Mouse (Mus musculus) thymus, adult 18-20 months (tissue): ENCODE measurements around the gene Ninj2.

ENCODE experiments used
- DNase-seq, 2 experiments: peaks; one replicate each; pipeline ENCODE4 v3.0.0; 2022; ENCODE audit warnings: mixed read lengths in 2 of 2

Gene Ninj2

GRCm38 (mm10) chr6:120145439-120145838 is 52.3 kb downstream of the Ninj2 start:
- no peak for DNase-seq

DNA sequence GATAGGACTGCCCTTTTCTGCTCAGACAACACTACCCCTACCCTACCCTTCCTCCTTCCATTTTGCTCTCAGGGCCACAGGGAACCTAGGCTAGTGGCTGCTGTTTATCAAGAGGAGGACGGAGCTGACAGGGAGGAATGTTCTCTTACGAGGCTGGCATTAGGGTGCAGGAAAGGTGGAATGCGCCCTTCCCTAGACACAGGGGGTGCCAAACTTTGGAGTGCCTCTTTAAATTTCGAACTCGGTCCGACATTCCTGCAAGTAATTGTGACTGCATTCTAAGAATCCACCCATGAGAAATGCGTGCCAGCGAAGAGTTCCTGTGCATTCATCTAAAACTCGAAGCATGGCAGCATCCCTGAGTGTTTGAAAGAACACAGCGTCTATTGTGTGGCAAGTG is 53.5 kb downstream of the Ninj2 start:
- no peak for DNase-seq

GRCm38 (mm10) chr6:120147411-120147810 is 54.3 kb downstream of the Ninj2 start:
- DNase-seq, result no peak

DNA sequence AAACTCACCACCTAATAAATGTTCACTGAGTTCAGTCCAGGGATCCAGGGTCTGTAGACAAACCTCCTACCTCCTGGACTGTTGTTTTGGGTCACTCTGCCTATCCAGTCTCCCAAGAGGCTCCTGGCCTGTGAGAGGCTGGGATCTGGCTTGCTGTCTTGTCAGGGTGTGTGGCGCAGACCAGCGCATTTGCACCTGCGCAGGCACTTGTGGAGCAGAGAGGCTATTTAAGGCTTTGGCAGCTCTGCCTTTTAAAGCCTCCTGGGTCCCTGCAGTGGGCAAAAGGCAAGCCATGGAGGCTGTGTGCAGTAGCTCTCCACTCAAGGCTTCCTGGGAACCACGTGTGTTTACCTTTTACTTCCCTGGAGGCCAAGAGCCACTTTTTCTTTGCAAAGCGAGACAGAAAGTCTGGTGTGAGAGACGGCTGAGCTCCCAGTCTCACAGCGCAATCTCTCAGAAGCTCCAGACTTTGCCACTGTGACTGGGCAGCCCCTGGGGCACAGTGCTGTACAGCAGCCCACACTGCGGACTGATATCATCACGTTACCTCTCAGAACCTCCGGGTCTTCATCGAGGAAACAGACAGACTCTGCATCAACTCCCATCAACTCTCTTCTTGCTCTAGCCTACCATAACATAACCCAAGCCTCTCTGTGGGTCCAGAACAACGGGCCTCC is 55.7 kb downstream of the Ninj2 start:
- no peak for DNase-seq

GRCm38 (mm10) chr6:120149458-120150120 is 56.4 kb downstream of the Ninj2 start:
- DNase-seq, result no peak

DNA sequence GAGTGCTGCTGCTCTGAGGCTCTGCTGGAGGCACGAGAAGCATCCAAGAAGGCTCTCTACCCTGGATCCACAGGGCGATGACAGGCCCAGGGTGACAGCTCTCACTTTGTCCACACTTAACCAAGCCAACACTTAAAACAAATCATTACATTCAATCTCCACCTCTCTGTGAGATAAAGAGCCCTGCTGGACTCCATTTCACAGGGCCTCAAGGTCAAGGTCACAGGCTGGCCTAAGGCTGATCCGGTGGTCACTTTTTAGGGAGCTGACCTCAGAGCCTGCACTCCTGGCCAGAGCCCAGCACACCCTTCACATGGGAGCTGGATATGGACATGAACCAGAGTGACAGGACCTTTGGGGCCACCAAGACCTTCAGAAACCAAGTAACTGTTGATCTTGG is 57.1 kb downstream of the Ninj2 start:
- no peak for DNase-seq

DNA sequence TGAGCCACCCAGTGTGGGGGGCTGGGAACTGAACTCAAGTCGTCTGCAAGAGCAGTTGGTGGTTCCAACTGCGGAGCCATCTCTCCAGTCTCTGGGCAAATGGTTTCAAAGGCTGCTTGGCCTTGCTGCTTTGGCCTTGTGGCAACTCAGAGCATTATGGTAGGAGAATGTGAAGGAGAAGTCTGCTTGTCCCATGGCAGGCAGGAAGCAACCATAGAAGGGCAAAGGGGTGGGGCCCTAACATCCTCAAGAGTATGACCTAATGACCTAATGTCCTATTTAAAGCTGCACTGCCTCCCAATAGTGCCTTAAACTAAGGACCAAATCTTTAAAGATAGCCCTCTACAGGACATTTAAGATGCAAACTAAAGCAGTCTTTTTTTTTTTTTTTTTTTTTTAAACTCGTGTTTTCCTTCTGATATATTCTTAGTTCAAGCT is 58.5 kb downstream of the Ninj2 start:
- DNase-seq, result no peak

DNA sequence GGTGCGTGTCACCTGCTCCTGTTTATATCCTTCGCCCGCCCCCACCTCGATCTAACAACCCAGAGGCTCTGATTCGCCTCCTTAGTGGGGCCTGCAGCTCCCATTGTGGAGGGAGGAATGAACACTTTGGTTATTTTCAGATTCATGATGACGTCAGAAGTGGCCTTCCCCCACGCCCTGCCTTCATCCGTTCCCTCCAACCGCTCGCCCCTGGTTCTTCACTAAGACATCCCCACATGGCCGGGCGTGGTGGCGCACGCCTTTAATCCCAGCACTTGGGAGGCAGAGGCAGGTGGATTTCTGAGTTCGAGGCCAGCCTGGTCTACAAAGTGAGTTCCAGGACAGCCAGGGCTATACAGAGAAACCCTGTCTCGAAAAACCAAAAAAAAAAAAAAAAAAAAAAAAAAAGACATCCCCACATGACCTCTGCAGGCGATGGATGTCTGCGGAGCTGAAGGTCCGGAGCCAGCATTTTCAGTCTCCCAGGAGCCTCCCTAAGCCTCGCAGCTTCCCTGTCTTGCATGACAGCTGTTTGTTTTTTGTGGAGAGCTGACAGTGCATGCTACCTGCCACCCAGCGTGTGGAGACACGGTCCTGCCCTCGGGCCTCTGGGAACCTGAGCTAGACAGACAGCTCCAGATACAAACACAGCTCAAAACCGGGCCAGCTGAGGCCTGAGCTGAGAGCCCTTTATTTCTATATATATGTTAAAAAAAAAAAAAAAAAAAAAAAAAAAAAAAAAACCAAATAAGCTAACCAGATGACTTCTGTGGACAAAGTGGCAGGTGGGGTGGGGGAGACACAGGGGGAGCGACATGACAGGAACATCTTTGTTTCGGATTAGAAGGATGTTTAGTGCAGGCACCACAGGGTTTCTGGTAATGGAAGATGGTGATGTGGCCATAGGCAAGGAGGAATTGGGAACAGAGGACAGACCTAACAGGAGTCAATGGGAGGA is 59.9 kb downstream of the Ninj2 start:
- no peak for DNase-seq

GRCm38 (mm10) chr6:120154526-120155309 is 61.6 kb downstream of the Ninj2 start:
- peak; percentile 71 to 78 for DNase-seq

DNA sequence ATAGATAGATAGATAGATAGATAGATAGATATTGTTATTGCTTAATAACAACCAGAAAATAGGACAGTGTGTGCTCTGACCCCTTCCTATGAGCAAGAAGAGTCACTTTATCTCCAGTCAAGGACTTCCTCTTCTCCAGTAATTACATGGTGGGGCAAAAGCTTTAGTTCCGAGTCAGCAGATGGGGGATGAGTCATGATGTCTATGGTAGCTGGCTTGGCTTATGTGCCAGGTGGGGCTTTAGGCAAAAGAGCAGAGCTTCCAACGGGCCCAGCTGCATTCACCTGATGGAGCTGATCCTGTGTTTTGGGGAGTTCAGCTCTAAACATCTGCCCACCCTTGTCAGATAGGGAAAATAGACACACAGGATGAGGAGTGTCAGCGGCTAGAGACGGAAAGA is 62.4 kb downstream of the Ninj2 start:
- DNase-seq, result no peak

- DNase-seq, result no peak
Measured at GRCm38 (mm10) chr6:120157479-120157878, 64.3 kb downstream of the Ninj2 start.

DNA sequence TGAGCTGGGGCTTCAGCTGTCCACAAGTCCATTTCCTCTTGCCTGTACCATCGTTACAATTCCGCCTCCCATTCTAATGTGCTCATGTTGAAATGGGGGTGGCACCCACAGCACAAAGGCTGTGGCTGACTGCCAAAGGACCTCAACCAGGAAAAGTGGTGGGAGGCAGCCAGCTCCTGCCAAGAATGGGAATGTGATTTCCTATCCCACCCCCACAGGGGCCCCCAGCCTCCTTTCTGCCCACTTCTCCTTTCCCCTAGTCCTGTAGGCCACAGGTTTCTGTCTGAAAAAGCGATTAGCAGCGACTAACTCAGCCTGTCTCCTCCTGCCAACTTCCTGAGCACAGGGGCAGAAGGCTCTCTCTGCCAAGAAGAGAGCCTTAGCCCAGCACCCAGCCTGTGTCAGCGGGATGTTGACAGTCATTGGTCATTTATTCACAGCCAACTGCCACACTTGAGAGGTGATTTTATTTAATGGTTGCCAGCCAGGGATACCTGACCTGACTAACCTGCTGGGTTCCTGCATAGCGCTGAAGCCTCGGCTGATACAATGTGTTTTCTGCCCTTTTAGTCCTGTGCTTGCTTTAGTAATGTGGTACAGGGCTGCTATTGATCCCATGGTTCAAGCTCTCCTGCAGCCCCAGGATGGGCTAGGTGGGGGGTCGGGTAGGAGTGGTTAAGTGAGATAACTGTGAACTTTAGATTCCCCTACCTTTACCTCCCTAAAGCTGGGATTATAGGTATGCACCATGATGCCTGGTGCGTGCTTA is 66.2 kb downstream of the Ninj2 start:
- no peak for DNase-seq

DNA sequence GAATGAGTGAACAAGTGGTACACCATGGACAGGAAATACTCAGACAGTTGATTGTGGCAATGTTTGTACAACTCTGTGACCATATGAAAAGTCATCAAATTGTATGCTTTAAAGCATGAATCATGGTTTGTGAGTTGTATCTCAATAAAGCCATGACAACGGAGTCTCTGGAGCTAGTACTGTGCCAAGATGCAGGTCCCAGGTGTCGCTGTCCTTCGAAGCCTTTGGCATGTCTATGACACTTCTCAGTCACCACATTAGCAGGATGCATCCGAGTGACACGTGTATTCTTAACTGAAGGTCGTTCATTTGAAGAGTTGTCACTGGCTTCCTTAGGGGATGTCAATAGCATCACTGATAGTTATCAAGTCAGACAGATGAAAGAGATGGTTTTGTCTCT is 69.8 kb downstream of the Ninj2 start:
- DNase-seq, result no peak

GRCm38 (mm10) chr6:120164765-120165164 is 71.6 kb downstream of the Ninj2 start:
- DNase-seq, result no peak

DNA sequence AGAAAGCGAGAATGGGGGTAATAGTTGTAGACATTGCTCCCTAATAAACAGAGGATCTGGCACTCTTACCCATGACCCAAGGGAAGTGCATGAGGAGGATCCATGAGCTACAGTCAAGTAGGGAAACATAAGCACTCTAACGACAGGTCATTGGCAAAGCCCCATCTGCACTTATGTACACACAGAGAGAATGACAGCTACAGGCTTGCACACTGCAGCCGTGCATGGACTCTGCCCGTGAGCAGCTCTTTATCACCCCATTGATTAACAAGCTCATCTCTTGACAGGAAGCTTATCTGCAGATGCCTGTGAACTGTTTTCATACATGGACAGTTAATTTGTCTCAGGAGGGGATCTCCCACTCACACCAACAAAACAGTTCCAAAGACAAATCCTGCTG is 74.4 kb downstream of the Ninj2 start:
- no peak for DNase-seq

GRCm38 (mm10) chr6:120172294-120173017 is 79.3 kb downstream of the Ninj2 start:
- no peak for DNase-seq

- no peak for DNase-seq
Measured at GRCm38 (mm10) chr6:120174028-120174601, 81.0 kb downstream of the Ninj2 start.

GRCm38 (mm10) chr6:120174602-120175115 is 81.5 kb downstream of the Ninj2 start:
- DNase-seq, result no peak

DNA sequence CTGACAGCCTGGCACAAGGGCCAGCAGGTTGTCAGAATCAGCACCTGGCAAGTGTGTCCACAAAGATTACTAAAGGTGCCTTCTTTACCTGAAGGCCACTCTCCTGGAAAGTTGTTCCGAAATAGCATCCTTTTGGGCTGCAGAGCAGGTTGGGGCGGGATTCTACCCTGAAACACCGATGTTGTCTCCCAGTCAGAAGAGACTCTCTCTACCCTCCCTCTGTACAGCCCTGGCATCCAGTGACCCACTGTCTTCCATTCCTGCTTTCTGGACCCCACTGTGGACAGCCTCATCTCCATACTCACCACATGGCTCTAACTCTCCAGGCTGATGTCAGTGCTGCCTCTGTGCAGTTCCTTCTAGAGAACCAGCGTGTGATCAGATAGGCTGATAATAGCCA is 82.5 kb downstream of the Ninj2 start:
- DNase-seq, result no peak

DNA sequence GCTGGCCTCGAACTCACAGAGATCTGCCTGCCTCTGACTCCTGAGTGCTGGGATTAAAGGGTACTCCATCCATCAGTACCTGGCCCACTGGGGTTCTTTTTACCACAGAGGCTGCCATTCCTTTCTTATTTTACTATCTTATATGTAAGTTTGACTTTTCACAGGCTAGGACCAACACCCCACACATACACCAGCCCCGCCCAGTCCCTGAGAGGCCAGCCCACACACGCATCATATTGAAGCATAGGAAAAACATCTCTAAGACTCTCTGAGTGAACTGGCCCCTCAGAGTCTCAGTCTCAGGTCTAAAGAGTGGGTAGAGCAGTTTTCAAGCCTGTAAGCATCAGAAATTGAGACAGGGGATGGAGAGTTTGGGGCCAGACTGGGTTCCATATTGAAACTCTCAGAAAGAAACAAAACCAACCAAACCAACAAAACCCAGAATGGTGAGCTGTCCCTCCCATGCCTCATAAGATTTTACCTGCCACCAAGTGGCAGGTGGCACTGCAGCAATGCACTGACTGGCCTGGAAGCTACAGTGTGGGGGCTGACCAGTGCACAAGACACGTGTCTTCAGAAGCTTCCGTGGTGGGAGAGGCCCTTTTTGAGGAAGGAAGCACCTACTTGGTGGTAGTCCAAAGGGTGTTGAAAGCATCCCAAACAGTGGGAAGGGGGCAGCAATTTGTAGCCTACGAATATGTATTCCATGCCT is 86.0 kb downstream of the Ninj2 start:
- DNase-seq, result no peak
